Mouse (Mus musculus) v-Abl transformed pro-B cells (cell line): ENCODE data around the gene Cdk9.

Experiments used
- in situ Hi-C, 2 experiments: fragments of 400-800 bp; cut with MboI; formaldehyde crosslinking; loops; one replicate each; pipeline ENCODE4 v1.15.1; 2025; ENCODE audit not compliant: unreplicated experiment in 2 of 2

The Cdk9 gene

GRCm38 (mm10) chr2:32736306-32736829 lies 23.5 kb upstream of the Cdk9 start:
- in situ Hi-C loops = no loop called here

GRCm38 (mm10) chr2:32734933-32735332 lies 22.1 kb upstream of the Cdk9 start:
- in situ Hi-C loops = no loop called here

GRCm38 (mm10) chr2:32734480-32734879 lies 21.6 kb upstream of the Cdk9 start:
- in situ Hi-C loops = no loop called here

- in situ Hi-C loops = no loop called here
These were observed 19.8 kb upstream of the Cdk9 start for GRCm38 (mm10) chr2:32732695-32733094.

GRCm38 (mm10) chr2:32731911-32732310 lies 19.0 kb upstream of the Cdk9 start:
- in situ Hi-C loops = no loop called here

- in situ Hi-C loops = no loop called here
These were observed 18.0 kb upstream of the Cdk9 start for GRCm38 (mm10) chr2:32730854-32731253.

GRCm38 (mm10) chr2:32729547-32729946 lies 16.7 kb upstream of the Cdk9 start:
- in situ Hi-C loops = no loop called here

- in situ Hi-C loops = no loop called here
These were observed 15.6 kb upstream of the Cdk9 start for GRCm38 (mm10) chr2:32728463-32728862.

- in situ Hi-C loops = no loop called here
These were observed 14.6 kb upstream of the Cdk9 start for GRCm38 (mm10) chr2:32727435-32727834.

- in situ Hi-C loops = no loop called here
These were observed 12.2 kb upstream of the Cdk9 start for GRCm38 (mm10) chr2:32724832-32725790.

- in situ Hi-C loops = no loop called here
These were observed 11.3 kb upstream of the Cdk9 start for GRCm38 (mm10) chr2:32724149-32724548.

GRCm38 (mm10) chr2:32722581-32722980 lies 9.7 kb upstream of the Cdk9 start:
- in situ Hi-C loops = no loop called here

- in situ Hi-C loops = no loop called here
These were observed 9.2 kb upstream of the Cdk9 start for GRCm38 (mm10) chr2:32722046-32722445.

GRCm38 (mm10) chr2:32720681-32721229 lies 7.9 kb upstream of the Cdk9 start, which contains the start of gene Sh2d3c:
Gene Sh2d3c (plus strand): TSS chr2:32721055.
- in situ Hi-C loops = no loop called here

- in situ Hi-C loops = no loop called here
These were observed 7.2 kb upstream of the Cdk9 start for GRCm38 (mm10) chr2:32720053-32720452.

- in situ Hi-C loops = no loop called here
These were observed 5.9 kb upstream of the Cdk9 start for GRCm38 (mm10) chr2:32718761-32719160.

- in situ Hi-C loops = loop anchor here (5.0 kb wide), 1 partner anchor 42 kb away; the partner anchor contains the start of gene Tor2a (in 2 of the 2)
These were observed 2.1 kb upstream of the Cdk9 start for GRCm38 (mm10) chr2:32714987-32715425.

- in situ Hi-C loops = loop anchor here (5.0 kb wide), 1 partner anchor 43 kb away; the partner anchor contains the start of gene Tor2a (in 2 of the 2)
These were observed 1.5 kb upstream of the Cdk9 start for GRCm38 (mm10) chr2:32714117-32714986.

GRCm38 (mm10) chr2:32712586-32712933 lies 316 bp downstream of the Cdk9 start:
- in situ Hi-C loops = loop anchor here (5.0 kb wide), 1 partner anchor 45 kb away; the partner anchor contains the start of gene Tor2a (in 2 of the 2)

- in situ Hi-C loops = loop anchor here (5.0 kb wide), 1 partner anchor 45 kb away; the partner anchor contains the start of gene Tor2a (in 2 of the 2)
These were observed 746 bp downstream of the Cdk9 start for GRCm38 (mm10) chr2:32712108-32712551.
